Mouse (Mus musculus): ENCODE data around the gene Snd1.

The Snd1 gene

DNA sequence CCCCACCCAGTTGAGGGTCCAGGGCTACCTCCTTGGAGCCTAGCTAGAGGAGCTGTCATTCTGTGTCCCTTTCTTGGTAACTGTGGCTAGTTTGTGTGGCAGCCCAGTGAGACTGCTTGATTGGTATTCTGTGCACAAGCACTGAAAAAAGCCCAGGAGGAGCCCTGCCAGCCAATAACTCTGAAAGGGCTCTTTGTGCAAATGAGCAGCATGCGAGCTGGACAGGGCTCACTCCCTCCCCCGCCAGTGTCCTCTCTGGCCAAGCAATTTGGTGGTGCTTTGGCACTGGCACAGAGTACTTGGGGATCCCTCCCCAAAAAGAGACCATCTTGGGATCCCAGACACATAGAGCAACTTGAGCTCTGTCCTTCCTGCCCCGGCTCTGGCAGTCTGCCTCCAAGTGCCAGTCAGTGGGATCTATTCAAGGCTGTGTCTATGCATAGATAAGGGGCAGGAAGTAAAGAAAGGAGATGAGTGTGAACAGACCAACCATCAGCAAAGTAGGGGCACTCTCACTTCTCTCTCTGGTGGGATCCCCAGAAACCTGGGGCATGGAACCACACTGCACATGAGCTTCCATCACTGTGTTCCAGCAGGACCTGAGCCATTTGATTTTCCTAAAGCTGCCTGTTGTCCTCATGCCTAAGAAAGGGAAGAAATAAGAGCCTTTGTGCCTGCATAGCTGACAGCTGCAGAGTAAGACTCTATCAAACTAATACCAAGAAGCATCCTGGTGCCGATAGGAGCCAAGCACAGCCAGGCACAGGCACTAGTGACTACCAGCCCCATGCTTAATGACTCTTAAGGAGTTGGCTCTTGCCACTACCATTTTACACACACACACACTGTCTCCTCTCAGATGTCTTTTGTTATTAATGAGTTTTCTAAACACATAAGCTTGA, 367.7 kb downstream of the Snd1 start:
- DNase-seq (ENCODE audit: low spot score) = no peak

DNA sequence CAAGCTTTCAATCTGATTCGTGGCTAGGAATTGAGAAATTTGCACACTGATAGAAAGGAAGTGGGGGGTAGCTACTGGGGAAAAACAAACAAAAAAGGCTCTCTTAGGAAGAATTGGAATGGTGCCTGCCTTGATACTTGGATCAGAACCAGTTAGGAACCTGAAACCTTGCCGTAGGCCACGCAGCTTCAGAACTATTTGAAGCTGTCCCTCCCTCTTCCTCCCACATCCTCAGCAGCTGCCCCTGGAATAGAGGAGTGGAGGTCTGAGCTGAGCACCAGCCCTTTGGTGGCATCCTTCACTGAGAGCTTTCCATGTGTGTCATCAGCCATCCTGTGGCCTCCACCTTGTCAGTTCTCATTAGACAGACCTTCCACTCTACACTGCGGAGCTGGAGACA, 370.7 kb downstream of the Snd1 start:
- no peak for DNase-seq (ENCODE audit: low spot score)

DNA sequence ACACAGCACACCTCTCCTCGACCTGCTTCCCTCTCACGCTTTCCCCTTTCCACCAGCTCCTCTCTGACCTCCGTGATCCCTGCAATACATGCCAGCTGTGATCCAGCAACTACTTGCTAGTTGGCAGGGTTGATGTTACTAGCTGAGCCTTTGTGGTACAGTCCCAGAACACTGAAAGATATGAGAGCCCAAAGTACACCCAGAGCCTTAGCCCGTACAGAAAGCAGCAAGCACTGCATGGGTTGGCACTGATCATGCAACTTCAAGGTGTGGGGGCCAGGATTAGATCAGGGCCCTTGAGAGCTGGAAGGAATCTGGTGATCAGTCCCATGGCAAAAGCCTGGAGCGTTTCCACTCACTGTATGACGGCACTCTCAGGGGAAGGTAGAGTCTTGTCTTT, 372.7 kb downstream of the Snd1 start:
- DNase-seq (ENCODE audit: low spot score) = no peak

DNA sequence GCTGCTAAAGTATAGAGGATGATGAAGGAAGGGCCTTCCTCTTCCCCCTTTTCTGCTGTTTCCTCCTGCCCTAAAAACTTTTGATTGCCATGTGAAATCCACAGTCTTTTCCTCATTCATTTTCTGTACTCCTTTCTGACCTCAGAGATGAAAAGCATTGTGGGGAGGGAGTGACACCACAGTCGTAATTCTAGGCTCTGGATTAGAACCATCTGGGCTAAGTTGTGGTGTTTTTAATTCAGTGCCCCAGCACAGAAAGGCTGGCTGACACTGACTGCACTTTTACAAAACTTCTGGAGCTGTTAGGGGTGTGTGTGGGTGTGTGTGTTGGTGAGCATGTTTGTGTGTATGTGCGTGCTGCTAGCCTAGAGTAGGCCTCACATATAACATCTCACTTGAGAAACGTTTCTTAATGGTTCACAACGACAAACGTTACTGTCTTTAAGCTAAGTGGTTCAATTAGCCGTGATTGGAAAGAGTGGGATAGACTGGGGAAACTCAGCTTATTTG, 373.4 kb downstream of the Snd1 start:
- DNase-seq (ENCODE audit: low spot score) = no peak

- no peak for DNase-seq (ENCODE audit: low spot score)
These were observed 374.0 kb downstream of the Snd1 start for GRCm38 (mm10) chr6:28848891-28849290.

DNA sequence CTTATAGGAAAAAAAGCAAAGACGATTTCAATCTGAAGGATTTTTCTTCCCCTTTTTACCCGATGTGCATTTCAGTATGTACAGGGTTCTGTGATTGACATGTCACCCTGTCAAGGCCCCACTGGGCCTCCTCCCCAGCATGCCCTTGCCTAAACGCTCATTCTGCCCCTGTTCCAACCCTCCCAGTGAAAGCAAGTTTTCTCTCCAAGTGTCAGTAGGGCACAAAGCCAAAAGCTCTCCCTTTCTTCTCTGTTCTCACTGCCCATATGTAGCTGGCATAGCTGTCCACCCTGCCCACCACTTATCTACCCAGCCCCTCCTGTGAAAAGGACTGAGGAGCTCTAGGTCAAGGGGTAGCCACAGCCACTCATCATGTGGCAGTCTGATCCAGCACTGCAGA, 374.4 kb downstream of the Snd1 start:
- no peak for DNase-seq (ENCODE audit: low spot score)

GRCm38 (mm10) chr6:28850326-28850900, 375.5 kb downstream of the Snd1 start:
- DNase-seq (ENCODE audit: low spot score) = no peak

- no peak for DNase-seq (ENCODE audit: low spot score)
These were observed 377.4 kb downstream of the Snd1 start for GRCm38 (mm10) chr6:28852342-28852741.

GRCm38 (mm10) chr6:28853164-28853563, 378.2 kb downstream of the Snd1 start:
- DNase-seq (ENCODE audit: low spot score) = no peak

- DNase-seq (ENCODE audit: low spot score) = no peak
These were observed 378.7 kb downstream of the Snd1 start for GRCm38 (mm10) chr6:28853654-28854053.

DNA sequence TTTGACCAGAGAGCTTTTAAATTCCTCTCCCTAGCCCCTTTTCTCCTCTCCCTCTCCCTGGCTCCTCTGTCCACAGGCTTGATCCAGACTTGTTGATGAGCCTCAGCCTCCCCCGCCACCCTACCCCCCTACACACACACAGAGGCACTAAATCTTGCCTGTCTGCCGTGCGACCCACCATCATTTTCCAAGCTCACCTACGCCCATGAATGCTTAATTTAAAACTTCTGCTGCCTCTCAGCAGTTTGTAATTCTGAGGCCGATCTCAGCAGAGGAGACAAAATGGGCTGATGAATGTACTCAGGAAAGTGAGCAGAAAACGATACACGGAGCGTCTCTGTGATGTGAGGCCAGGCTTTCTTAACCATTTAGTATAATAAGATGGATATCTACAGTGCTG, 379.7 kb downstream of the Snd1 start:
- no peak for DNase-seq (ENCODE audit: low spot score)

GRCm38 (mm10) chr6:28855442-28855841, 380.5 kb downstream of the Snd1 start:
- DNase-seq (ENCODE audit: low spot score) = no peak

- DNase-seq (ENCODE audit: low spot score) = no peak
These were observed 381.9 kb downstream of the Snd1 start for GRCm38 (mm10) chr6:28856789-28857188.

DNA sequence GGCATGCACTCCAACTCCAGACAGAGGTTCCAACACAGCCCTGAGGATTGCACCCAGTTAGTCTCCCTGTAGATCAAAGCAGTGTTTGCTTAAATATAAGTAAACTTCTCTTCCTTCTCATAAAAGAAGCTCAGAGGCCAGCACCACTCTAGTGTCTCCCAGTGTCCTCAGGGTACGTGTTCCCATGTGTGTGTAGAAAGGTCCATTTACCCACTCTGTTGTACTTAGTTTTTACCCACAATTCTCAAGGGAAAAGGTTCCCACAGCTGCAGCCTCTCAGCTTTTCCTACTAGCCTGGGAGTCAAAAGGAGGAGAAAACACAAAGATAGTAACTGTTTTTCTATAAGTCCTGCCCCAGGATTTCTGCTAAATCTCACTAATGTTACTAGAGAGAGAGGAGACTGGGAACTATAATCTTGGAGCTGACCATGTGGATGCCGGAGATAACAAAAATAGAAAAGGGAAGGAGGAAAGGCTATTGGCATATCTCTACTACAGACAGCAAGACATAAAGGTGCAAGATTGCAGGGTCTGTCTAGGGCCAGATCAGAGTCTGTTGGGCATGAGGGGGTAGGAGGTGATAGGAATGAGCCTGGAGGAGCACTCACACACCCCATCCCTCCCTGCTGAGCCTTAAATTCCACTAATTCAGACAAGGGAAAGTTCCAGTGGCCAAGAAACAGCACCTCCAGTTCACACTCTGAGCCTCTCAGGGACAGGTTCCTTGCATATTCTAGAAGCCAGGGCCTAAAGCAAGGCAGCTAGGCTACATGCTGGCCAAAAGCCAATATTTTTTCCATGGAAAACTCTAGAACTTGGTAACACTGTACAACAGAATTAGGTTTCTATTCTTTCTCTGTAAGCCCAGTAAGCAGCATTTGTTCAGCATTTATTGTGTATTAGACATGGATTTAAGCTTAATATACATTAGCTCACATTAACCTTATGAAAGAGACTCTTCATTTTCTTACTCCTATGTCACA, 382.6 kb downstream of the Snd1 start:
- DNase-seq (ENCODE audit: low spot score) = no peak

- no peak for DNase-seq (ENCODE audit: low spot score)
These were observed 384.2 kb downstream of the Snd1 start for GRCm38 (mm10) chr6:28859094-28859493.

- DNase-seq (ENCODE audit: low spot score) = no peak
These were observed 385.5 kb downstream of the Snd1 start for GRCm38 (mm10) chr6:28860450-28860849.

- no peak for DNase-seq (ENCODE audit: low spot score)
These were observed 386.0 kb downstream of the Snd1 start for GRCm38 (mm10) chr6:28860922-28861321.

DNA sequence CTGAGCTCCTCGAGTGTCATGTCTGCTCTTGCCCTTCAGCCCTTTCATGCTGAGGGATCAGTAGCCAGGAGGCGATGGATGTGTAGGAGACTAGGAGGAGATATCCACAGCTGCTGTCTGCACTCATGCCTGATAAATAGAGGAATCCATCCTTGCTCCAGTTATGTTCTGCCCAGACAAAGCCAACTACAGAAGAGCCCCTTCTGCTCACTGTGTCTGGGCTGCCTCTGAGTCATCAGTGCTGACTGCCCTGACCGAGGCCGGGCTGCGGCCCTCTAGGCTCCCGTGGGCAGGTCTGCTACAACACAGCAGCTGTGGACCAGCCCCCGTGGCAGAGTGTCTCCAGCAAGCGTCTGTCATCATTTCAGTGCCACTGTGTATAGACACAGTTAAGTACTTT, 387.4 kb downstream of the Snd1 start:
- no peak for DNase-seq (ENCODE audit: low spot score)

GRCm38 (mm10) chr6:28864684-28865083, 389.7 kb downstream of the Snd1 start:
- DNase-seq (ENCODE audit: low spot score) = no peak

- no peak for DNase-seq (ENCODE audit: low spot score)
These were observed 390.2 kb downstream of the Snd1 start for GRCm38 (mm10) chr6:28865112-28865511.

- DNase-seq (ENCODE audit: low spot score) = no peak
These were observed 391.3 kb downstream of the Snd1 start for GRCm38 (mm10) chr6:28866206-28866605.
